ENCODE assay signal across 1 mouse cellular context in the genomic region with DNA sequence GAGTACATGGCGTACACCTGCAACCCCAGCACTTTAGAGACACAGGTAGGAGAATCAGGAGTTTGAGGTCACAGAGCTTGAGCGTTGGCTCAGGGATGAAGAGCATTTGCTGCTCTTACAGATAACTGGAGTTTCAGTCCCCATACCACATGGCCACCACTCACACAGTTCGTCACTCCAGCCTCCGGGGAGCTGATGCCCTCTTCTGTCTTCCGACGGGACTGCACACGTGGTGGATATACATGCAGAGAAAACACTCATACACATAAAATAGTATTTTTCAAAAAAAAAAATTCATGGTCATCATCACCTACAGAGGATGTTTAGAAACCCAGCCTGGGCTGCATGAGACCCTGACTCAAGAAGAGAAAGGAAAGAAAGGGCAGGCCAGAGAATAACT.
TF ChIP-seq lines count a peak whose summit lies in the region.

No protein-coding gene starts in this region.

TF ChIP-seq in MEL, 35 proteins besides CTCF, POLR2A, EP300 and RAD21:
- TF ChIP-seq CHD1 (IDR thresholded peaks at IDR 0.05; ENCODE audit: low read depth, low read length) (no peak), POLR2AphosphoS5 (IDR thresholded peaks at IDR 0.05; ENCODE audit: borderline replicate concordance, low read depth, low read length) (no peak), CHD2 (IDR thresholded peaks at IDR 0.05; ENCODE audit: low read length) (no peak), HCFC1 (IDR thresholded peaks at IDR 0.05; ENCODE audit: low read depth, low read length) (no peak)
